Mouse (Mus musculus) liver, postnatal 0 days (tissue): ENCODE results near the gene Plekhg2. TPM values are rescaled to one million over a fixed set of nuclear protein-coding genes. Genes with fewer than 3 reads are reported as not detected.

ENCODE experiments used
- ATAC-seq: fragments of 200-750 bp; cut with Nextera tagmentation; 2 replicates; pipeline ENCODE4 v1.8.0; 2017; ENCODE audit warnings: mild to moderate bottlenecking, moderate library complexity
- DNase-seq: peaks from one replicate; pipeline ENCODE4 v3.0.0-alpha.2; 2016
- H3K27ac ChIP-seq: fragments of 300-500 bp; sonication (generic); 2 replicates; pipeline ENCODE4 v1.5.1; 2014; ENCODE audit warnings: antibody characterized with exemption, moderate library complexity, mild to moderate bottlenecking, low read depth
- H3K27me3 ChIP-seq: fragments of 300-500 bp; sonication (generic); 2 replicates; pipeline ENCODE4 v1.6.1; 2014; ENCODE audit warnings: low read length, control low read depth, mixed read lengths; ENCODE audit not compliant: insufficient read depth
- H3K36me3 ChIP-seq: fragments of 300-500 bp; sonication (generic); replicated peaks from 2 replicates; pipeline ENCODE4 v1.6.1; 2014; ENCODE audit warnings: mild to moderate bottlenecking, control low read depth, low read length, moderate library complexity, mixed read lengths; ENCODE audit not compliant: insufficient read depth
- H3K4me1 ChIP-seq: fragments of 300-500 bp; sonication (generic); 2 replicates; pipeline ENCODE4 v1.6.1; 2014; ENCODE audit warnings: antibody characterized with exemption, mild to moderate bottlenecking, control low read depth; ENCODE audit not compliant: insufficient read depth
- H3K4me2 ChIP-seq: fragments of 300-500 bp; sonication (generic); 2 replicates; pipeline ENCODE4 v1.6.1; 2014; ENCODE audit warnings: low read depth, mild to moderate bottlenecking, low read length, moderate library complexity, mixed read lengths
- H3K4me3 ChIP-seq: fragments of 300-500 bp; sonication (generic); 2 replicates; pipeline ENCODE4 v1.5.1; 2014; ENCODE audit warnings: low read depth, low read length
- H3K9ac ChIP-seq: fragments of 300-500 bp; sonication (generic); replicated peaks from 2 replicates; pipeline ENCODE4 v1.6.1; 2014; ENCODE audit warnings: mild to moderate bottlenecking, moderate library complexity
- H3K9me3 ChIP-seq: fragments of 300-500 bp; sonication (generic); 2 replicates; pipeline ENCODE4 v1.6.1; 2016; ENCODE audit warnings: mild to moderate bottlenecking, control low read depth, low read length, mixed read lengths
- CTCF ChIP-seq: sonication (generic); IDR thresholded peaks from 2 replicates; pipeline ENCODE4 v1.5.1; 2016; ENCODE audit warnings: antibody characterized with exemption, low read depth
- EP300 ChIP-seq: IDR thresholded peaks from 2 replicates; pipeline ENCODE4 v1.6.1; 2016; ENCODE audit warnings: antibody characterized with exemption, low read depth, mild to moderate bottlenecking
- WGBS: fragments of 180-500 bp; shearing (Covaris S2); extraction: QIAGEN DNeasy Blood & Tissue Kit; methylation state at CpG from one replicate; pipeline ENCODE4 v1.1.7; 2014; ENCODE audit not compliant: insufficient replicate concordance; 5-methylcytosine and 5-hydroxymethylcytosine counted together
- polyA plus RNA-seq: library from polyadenylated mRNA; unstranded; fragments of >200 nt; fragmentation: Nextera tagmentation; extraction: Ambion mirVana; gene quantifications from 2 replicates; pipeline ENCODE4 v1.2.1, GENCODE M21; 2015

Gene Plekhg2
- polyA plus RNA-seq, 1 experiment from 2014 or later = 3.9 TPM

DNA sequence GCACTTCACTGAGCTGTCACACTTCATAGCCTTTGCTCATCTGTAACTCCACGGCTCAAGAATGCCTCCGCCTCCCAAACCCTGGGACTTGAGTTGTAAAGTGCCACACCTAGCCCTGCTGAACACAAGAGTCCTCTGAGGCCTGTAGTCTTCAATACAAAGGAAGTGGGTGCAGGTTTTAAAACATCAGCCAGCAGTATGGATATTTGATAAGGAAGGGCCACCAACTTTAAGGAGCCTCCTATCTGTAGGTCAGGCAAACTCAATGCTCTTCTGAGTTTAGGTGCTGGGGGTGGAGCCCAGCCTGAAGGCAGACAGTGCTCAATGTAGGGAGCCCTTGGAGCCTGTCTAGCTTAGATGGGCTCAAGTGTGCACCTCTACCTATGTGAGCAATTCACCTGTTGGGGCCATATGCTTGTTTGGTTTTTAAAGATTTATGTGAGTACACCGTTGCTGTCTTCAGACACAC, 18.3 kb downstream of the Plekhg2 start:
- Histone ChIP-seq H3K4me1 (peaks cover 32% of the 10 kb centered on the region), H3K4me3 (no peak overlapping the region), H3K4me2 (no peak overlapping the region), H3K9ac (no peak overlapping the region), H3K27ac (no peak overlapping the region), H3K27me3 (no peaks in the 10 kb centered on the region), H3K9me3 (no peaks in the 10 kb centered on the region), H3K36me3 (peaks cover 23% of the 10 kb centered on the region)
- no peak for ATAC-seq
- DNase-seq = no peak
- WGBS = 72% methylated on average over 3 of the region's 3 CpGs
- no peak for TF ChIP-seq EP300
- no peak for TF ChIP-seq CTCF

DNA sequence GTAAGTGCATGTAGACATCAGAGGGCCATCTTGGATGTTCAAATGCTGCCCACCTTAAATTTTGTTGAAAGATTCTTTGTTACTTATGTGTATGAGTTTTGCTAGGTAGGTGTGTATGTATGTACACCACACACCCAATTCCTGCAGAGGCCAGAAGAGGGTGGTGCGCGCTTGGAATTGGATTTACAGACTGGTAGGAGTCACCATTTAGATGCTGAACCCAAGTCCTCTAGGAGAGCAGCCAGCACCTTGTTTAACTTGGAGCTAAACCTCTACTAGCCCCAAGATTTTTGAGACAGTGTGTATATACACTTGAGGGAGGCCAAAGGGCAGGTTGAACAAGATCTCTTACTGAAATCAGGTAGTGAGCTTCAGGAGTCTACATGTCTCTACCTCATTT, 19.1 kb downstream of the Plekhg2 start:
- DNase-seq = no peak
- Histone ChIP-seq H3K4me2 (no peak overlapping the region), H3K27ac (no peak overlapping the region), H3K9ac (no peak overlapping the region), H3K36me3 (peaks cover 23% of the 10 kb centered on the region), H3K9me3 (no peaks in the 10 kb centered on the region), H3K27me3 (no peaks in the 10 kb centered on the region), H3K4me1 (peaks cover 25% of the 10 kb centered on the region), H3K4me3 (no peak overlapping the region)
- WGBS = 85% methylated on average over 2 of the region's 2 CpGs
- TF ChIP-seq CTCF (peak; percentile 24; the same call in 1 of the 2 replicates), EP300 (no peak)
- no peak for ATAC-seq

DNA sequence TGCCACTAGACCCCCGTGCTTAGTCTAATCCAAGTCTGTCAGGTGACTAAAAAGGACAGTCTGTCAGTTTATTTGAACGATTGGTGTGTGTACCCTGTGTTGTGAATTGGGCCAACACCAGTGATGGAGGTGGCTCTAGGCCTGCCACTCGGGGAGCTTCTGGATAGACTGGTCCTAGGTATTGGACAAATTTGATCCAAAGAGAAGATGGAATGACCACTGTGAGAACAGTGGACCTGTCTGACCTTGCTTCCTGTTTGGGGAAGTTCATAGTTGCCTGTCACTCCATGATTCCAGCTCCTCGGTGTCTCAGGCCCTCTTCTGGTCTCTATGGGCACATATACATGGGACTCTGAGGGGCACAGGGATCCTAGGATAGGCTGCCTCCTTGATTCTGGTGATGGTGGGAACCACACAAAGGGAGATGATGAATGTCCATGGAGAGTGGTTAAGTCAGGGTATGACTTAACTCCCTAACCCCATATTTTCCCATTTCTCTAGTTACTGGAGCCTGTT, 20.7 kb downstream of the Plekhg2 start:
- Histone ChIP-seq H3K27ac (no peak overlapping the region), H3K27me3 (no peaks in the 10 kb centered on the region), H3K4me3 (peak overlapping the region; percentile 82), H3K4me1 (peaks cover 19% of the 10 kb centered on the region), H3K4me2 (peak overlapping the region; percentile 85), H3K36me3 (peaks cover 23% of the 10 kb centered on the region), H3K9me3 (no peaks in the 10 kb centered on the region), H3K9ac (peak overlapping the region; percentile 88)
- DNase-seq = no peak
- no peak for ATAC-seq
- WGBS = 7% methylated on average over 4 of the region's 4 CpGs
- TF ChIP-seq CTCF (no peak), EP300 (no peak)

DNA sequence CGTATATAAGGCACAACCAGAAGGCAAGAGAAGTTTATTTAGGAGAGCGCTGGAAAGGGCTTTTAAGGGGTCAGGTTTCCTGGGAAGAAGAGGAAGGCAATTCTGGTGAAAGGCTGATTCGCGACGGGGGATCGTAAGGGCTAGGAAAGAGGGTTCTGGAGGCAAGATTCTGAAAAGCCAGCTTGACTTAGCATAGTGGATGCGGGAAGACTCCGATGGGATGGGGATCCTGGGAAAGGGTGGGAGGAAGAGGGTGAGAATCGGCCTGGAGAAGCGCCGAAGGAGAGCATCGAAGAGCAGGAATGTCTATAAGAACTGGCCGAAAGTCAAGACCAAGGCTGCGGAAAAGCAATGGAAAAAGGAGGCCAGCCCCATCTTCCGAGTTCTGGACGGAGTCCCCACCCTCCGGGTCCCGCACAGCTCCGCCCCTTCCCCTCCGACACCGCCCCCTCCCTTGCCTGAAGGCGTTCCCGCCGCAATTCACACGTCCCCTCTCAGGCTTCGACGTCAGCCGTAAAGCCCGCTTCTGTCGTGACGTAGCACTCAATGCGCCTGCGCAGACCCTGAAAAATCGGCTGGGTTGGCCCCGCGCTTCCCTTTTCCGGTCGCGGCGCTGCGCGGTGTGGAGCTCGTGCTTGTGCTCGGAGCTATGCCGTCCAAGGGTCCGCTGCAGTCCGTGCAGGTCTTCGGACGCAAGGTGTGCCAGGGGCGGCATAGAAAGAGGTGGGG, 22.1 kb downstream of the Plekhg2 start, which contains the start of gene Rps16:
Rps16 (plus strand) TSS at position 498 of the 729 bp plus-strand sequence.
- TF ChIP-seq EP300 = no peak; the same call in 1 of the 2 replicates
- peak; percentile 10; the same call in 1 of the 2 replicates for TF ChIP-seq CTCF
- H3K4me3 ChIP-seq = peak within 1 kb of the TSS; percentile 82
- 5% methylated on average over 47 of the region's 50 CpGs for WGBS
- H3K27ac ChIP-seq = peak within 1 kb of the TSS; percentile 79
- DNase-seq = peak; percentile 99
- H3K27me3 ChIP-seq = no peaks in the 10 kb centered on the region
- peaks cover 23% of the 10 kb centered on the region for H3K36me3 ChIP-seq
- peaks cover 18% of the 10 kb centered on the region for H3K4me1 ChIP-seq
- peak; percentile 92 for ATAC-seq
- no peaks in the 10 kb centered on the region for H3K9me3 ChIP-seq
- peak within 1 kb of the TSS; percentile 88 for H3K9ac ChIP-seq
- peak within 1 kb of the TSS; percentile 85 for H3K4me2 ChIP-seq

DNA sequence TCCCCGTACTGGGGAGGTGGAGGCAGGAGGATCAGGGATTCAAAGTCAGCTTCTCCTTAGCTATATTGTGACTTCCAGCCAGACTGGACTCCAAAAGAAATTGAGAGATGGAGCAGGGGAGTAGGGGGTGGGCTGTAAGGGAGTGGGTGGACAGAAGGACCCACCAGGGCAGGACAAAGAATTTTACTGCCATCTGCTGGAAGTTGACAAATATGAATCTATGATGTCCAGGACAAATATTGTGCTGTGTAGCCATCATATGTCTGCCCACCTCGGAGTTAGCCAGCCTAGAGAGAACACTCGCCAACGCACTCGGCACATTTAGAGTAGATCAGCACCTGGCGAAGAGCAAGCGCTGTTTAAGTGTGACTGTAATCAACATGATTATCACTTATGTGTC, 23.8 kb downstream of the Plekhg2 start:
- Histone ChIP-seq H3K4me2 (no peak overlapping the region), H3K27ac (peak overlapping the region; percentile 74; the same call in 1 of the 2 replicates), H3K27me3 (no peaks in the 10 kb centered on the region), H3K9ac (no peak overlapping the region), H3K4me3 (no peak overlapping the region), H3K9me3 (no peaks in the 10 kb centered on the region), H3K36me3 (peaks cover 15% of the 10 kb centered on the region), H3K4me1 (peaks cover 18% of the 10 kb centered on the region)
- 82% methylated on average over 7 of the region's 7 CpGs for WGBS
- no peak for DNase-seq
- ATAC-seq = no peak
- TF ChIP-seq EP300 (no peak), CTCF (peak; percentile 39)

DNA sequence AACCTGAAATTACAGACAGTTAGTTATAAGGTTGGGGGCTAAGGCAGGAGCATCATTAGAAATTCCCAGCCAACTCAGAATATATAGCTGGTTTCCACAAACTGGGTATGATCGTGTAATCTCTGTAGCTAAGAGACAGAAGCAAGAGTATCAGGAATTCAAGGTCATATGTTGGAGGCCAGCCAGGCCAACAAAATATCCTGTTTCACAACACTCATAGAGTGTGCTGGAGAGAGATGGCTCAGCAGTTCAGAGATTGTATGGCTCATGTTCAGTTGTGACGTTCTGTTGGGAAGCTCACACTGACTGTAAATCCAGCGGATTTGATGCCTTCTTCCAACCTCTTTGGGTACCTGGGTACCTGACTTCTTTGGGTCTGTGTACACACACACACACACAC, 24.7 kb downstream of the Plekhg2 start:
- 37% methylated on average over 3 of the region's 3 CpGs for WGBS
- Histone ChIP-seq H3K4me3 (no peak overlapping the region), H3K4me2 (no peak overlapping the region), H3K27me3 (no peaks in the 10 kb centered on the region), H3K4me1 (peaks cover 18% of the 10 kb centered on the region), H3K36me3 (peaks cover 6% of the 10 kb centered on the region; the same call in 1 of the 2 replicates), H3K27ac (peak overlapping the region; percentile 74), H3K9ac (no peak overlapping the region), H3K9me3 (no peaks in the 10 kb centered on the region)
- DNase-seq (peak; percentile 78), ATAC-seq (peak; percentile 35)
- TF ChIP-seq EP300 = no peak
- TF ChIP-seq CTCF = no peak
